In the genomic region with DNA sequence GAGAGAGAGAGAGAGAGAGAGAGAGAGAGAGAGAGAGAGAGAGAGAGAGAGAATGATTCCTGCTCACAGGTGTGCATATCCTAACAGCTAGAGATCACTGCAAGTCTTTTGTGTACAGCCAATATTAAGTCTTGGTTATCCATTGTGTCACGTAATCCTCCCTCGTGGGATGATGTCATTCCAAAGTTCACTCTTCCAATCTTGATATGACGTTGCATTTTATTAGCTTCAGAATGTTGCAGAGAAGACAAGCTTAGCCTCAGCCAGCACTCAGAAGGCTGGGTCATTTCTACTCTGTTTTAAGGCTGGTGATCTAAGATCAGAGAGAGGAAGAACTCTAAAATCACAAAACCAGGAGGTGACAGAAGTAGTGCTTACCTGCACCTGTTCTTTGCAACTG, we compare ENCODE assay signal across 27 mouse cellular contexts.
"Had no signal": no experiment of that assay in that cellular context is flagged by ENCODE, and none has a peak within 500 bp of the region (broad histone marks: within the 10 kb centered on the region; RNA-seq: fewer than 3 reads in every experiment).

No protein-coding gene starts in this region.

- H3K4me3 ChIP-seq: heart, adult 2 months; heart, embryonic 13.5 days; heart, embryonic 15.5 days; hindbrain, embryonic 10.5 days; hindbrain, embryonic 12.5 days; kidney, embryonic 15.5 days; limb, embryonic 10.5 days; limb, embryonic 12.5 days; liver, embryonic 13.5 days; liver, embryonic 15.5 days had no signal

- H3K27me3 ChIP-seq: heart, embryonic 13.5 days; heart, embryonic 15.5 days; hindbrain, embryonic 12.5 days; kidney, embryonic 15.5 days; limb, embryonic 12.5 days; liver, embryonic 13.5 days; liver, embryonic 15.5 days had no signal

- H3K9ac ChIP-seq: heart, embryonic 13.5 days; heart, embryonic 15.5 days; hindbrain, embryonic 12.5 days; hindbrain, embryonic 14.5 days; kidney, embryonic 15.5 days; limb, embryonic 12.5 days; liver, embryonic 13.5 days; liver, embryonic 15.5 days had no signal

- ATAC-seq: hindbrain, embryonic 16.5 days had no signal

- H3K27ac ChIP-seq: heart, adult 2 months; heart, embryonic 13.5 days; heart, embryonic 15.5 days; hindbrain, embryonic 10.5 days; hindbrain, embryonic 12.5 days; hindbrain, embryonic 14.5 days; kidney, embryonic 15.5 days; kidney, postnatal 0 days; limb, embryonic 10.5 days; limb, embryonic 12.5 days; liver, embryonic 13.5 days; liver, embryonic 15.5 days had no signal

- H3K36me3 ChIP-seq: heart, embryonic 13.5 days; heart, embryonic 15.5 days; hindbrain, embryonic 10.5 days; hindbrain, embryonic 12.5 days; kidney, embryonic 15.5 days; limb, embryonic 10.5 days; limb, embryonic 12.5 days; liver, embryonic 13.5 days; liver, embryonic 15.5 days had no signal

- H3K9me3 ChIP-seq: heart, embryonic 13.5 days; heart, embryonic 15.5 days; hindbrain, embryonic 10.5 days; hindbrain, embryonic 12.5 days; kidney, embryonic 15.5 days; limb, embryonic 10.5 days; limb, embryonic 12.5 days; liver, embryonic 13.5 days; liver, embryonic 15.5 days had no signal

- H3K4me1 ChIP-seq: heart, embryonic 13.5 days; hindbrain, embryonic 10.5 days; hindbrain, embryonic 12.5 days; kidney, embryonic 15.5 days; limb, embryonic 10.5 days; limb, embryonic 12.5 days; liver, embryonic 13.5 days had no signal

- DNase-seq: gastrocnemius, postnatal 14 days; gastrocnemius, postnatal 36 days; heart, adult 11 months; heart, adult 2 months; heart, postnatal 14 days; heart, postnatal 4 days; kidney, adult 18-20 months; kidney, adult 8-10 months; kidney, postnatal 14 days; kidney, postnatal 36 days; layer of hippocampus, adult 9-11 months; layer of hippocampus, postnatal 36 days; liver; liver, embryonic 13.5 days had no signal

- H3K4me2 ChIP-seq: heart, embryonic 11.5 days; heart, embryonic 13.5 days; heart, embryonic 15.5 days; hindbrain, embryonic 12.5 days; hindbrain, embryonic 14.5 days; kidney, embryonic 15.5 days; limb, embryonic 12.5 days; liver, embryonic 11.5 days; liver, embryonic 13.5 days; liver, embryonic 15.5 days had no signal
